Mouse (Mus musculus): Measurements from ENCODE around the gene Xylt2. TPM values are rescaled to one million over a fixed set of nuclear protein-coding genes. Genes with fewer than 3 reads are reported as not detected.

Gene Xylt2
- polyA plus RNA-seq (2014; fragmentation: Illumina TruSeq; extraction: RNeasy Lipid Tissue Mini Kit (QIAGEN cat#74804); ENCODE audit: low read depth, low replicate concordance): 0.60 TPM

DNA sequence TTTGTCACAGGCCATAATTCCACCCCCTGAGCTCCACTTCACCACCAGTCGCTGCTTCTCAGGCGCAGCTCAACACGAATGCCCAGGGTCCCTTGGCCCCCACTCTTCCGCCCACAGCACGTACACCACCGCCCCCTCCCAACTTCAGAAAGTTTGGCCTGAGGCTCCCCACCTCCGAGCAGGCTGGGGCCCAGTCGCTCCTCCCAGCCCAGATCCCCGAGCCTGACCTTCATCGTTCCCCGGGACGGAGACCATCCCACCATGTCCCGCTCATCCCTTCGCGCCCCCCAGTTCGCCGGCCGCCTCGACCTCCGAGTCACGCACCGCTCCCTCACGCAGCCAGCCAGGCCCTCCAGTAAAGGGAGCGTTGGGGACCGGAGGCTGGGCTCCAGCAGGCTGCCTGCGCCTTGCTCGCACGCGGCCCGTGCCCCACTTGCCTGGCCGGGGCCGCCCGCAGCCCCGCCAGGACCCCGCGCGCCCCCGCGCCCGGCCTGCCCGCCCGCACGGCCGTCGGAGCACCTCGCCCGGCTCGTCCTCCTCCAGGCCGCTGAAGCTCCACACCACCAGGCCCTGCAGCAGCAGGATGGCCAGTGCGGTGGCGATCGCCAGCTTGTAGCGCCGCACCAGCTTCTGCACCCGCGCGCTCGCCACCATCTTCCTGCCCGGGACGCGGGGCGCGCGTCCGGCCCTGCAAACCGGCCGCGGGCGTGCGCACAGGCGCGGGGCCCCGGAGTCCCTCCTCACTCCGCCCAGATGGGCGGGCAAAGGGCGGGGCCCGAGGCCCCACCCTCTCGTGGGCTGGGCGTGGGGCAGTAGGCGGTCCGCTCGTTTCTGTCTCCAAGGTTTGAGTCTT is at the start of gene Xylt2:
Gene Xylt2 (minus strand): TSS at position 762 of the 853 bp plus-strand sequence.

DNA sequence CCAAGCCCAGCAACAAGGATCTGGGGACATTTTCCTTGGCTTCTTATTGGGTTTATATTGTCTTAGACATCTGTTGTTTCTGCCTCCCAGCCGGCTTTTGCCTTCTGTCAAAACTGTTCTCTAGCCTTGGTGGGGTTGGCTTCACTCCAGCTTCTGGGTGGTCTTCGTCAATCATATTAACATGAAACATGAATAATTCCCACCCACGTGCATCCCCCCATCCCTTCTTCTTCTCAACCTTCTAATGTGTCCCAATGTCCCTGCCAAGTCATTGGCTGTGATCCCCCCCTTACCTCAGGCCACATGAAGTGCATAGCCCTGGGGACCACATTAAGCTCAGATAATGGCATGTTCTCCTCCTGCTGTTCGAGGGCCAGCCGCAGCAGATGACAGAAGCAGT is 27.2 kb upstream of the Xylt2 start, which contains the start of gene Gm11541:
Gene Gm11541 (minus strand): TSS at position 28 of the 400 bp plus-strand sequence.

DNA sequence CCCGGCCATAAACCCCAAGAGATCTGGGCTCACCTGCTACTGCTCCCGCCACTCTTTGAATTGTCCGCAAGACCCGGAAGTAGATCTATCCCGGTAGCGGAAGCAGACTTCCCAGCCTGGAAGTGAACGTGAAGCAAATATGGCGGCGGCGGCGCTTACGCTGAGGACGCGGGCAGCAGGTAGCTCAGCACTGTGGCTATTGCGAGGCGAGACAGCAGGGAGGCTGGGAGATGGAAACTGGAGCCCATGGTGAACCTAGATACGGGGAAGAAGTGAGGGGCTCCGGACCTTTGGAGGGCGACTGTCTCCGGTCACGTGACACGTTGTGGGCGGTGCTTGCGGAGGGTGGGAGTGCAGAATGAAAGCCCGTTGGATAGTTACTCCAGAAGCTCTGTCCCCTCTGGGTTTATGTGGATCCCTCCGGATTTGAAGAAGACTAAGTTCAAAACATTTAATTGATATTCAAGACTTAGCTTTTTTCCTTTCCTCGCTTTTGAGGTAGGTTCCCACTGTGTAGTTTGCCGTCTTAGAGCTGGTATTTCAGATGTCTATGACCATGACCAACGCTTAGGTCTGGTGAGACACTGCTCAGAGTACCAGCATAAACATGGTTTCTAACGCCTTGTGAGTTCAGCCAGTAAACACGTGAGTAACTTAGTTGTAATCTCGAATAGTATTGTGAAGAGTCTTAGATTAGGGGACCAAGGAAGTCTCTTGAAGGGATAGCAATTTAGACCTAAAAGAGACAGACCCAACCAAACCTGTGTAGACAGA is 23.5 kb downstream of the Xylt2 start, which contains the start of the genes Mrpl27 and Eme1:
Gene Mrpl27 (plus strand): TSS at position 105 of the 774 bp plus-strand sequence.
Gene Eme1 (minus strand): TSS at position 302 of the 774 bp plus-strand sequence.

DNA sequence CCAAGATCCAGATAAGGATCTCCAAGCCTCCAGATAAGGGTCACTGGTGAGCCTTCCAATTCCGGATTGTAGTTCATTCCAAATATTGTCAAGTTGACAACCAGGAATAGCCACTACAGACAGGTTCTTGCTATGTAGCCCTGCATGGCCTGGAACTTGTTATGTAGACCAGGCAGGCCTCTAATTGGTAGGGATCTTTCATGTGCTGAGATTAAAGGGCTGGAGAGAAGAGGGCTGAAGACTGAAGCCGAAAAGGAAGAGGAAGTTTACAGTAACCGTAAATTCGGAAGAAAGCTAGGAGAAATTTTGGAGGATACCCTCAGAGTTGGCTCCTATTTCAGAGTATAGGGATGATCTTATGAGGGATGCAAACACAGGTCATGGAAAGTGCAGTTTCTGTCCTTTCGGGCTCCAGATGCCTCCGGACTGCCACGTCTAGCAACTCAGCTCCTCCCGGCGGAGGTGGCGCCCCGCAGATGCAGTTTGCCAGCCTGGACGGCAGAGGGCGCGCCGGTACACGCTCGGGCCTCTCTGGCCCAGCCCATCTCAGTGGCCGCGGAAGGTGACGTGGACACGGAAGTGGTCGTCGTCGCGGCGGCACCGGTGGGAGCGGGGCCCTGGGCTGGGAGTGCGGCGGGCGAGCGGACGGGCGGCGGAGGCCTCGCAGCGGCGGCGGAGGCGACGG is 48.0 kb downstream of the Xylt2 start, which contains the start of gene Lrrc59:
Gene Lrrc59 (plus strand): TSS at position 569 of the 685 bp plus-strand sequence.

Other genes with a start within 250 kb of the Xylt2 start
- gene Cacna1g, start 203.3 kb downstream of the Xylt2 start, polyA plus RNA-seq (2014; fragmentation: Illumina TruSeq; extraction: RNeasy Lipid Tissue Mini Kit (QIAGEN cat#74804); ENCODE audit: low read depth, low replicate concordance): 0.41 TPM
- not detected for gene Spata20, start 191.3 kb downstream of the Xylt2 start, polyA plus RNA-seq (2014; fragmentation: Illumina TruSeq; extraction: RNeasy Lipid Tissue Mini Kit (QIAGEN cat#74804); ENCODE audit: low read depth, low replicate concordance)
- gene Epn3, start 177.5 kb downstream of the Xylt2 start, polyA plus RNA-seq (2014; fragmentation: Illumina TruSeq; extraction: RNeasy Lipid Tissue Mini Kit (QIAGEN cat#74804); ENCODE audit: low read depth, low replicate concordance): 1.7 TPM
- gene Mycbpap, start 155.8 kb downstream of the Xylt2 start, polyA plus RNA-seq (2014; fragmentation: Illumina TruSeq; extraction: RNeasy Lipid Tissue Mini Kit (QIAGEN cat#74804); ENCODE audit: low read depth, low replicate concordance): 0.88 TPM
- 6.4 TPM for gene Rsad1, start 128.3 kb downstream of the Xylt2 start, polyA plus RNA-seq (2014; fragmentation: Illumina TruSeq; extraction: RNeasy Lipid Tissue Mini Kit (QIAGEN cat#74804); ENCODE audit: low read depth, low replicate concordance)
- not detected for gene Chad, start 112.5 kb downstream of the Xylt2 start, polyA plus RNA-seq (2014; fragmentation: Illumina TruSeq; extraction: RNeasy Lipid Tissue Mini Kit (QIAGEN cat#74804); ENCODE audit: low read depth, low replicate concordance)
- 38.9 TPM for gene Acsf2, start 75.6 kb downstream of the Xylt2 start, polyA plus RNA-seq (2014; fragmentation: Illumina TruSeq; extraction: RNeasy Lipid Tissue Mini Kit (QIAGEN cat#74804); ENCODE audit: low read depth, low replicate concordance)
- 60.4 TPM for gene Lrrc59, start 47.7 kb downstream of the Xylt2 start, polyA plus RNA-seq (2014; fragmentation: Illumina TruSeq; extraction: RNeasy Lipid Tissue Mini Kit (QIAGEN cat#74804); ENCODE audit: low read depth, low replicate concordance)
- 16.2 TPM for gene Mrpl27, start 23.7 kb downstream of the Xylt2 start, polyA plus RNA-seq (2014; fragmentation: Illumina TruSeq; extraction: RNeasy Lipid Tissue Mini Kit (QIAGEN cat#74804); ENCODE audit: low read depth, low replicate concordance)
- not detected for gene Eme1, start 23.6 kb downstream of the Xylt2 start, polyA plus RNA-seq (2014; fragmentation: Illumina TruSeq; extraction: RNeasy Lipid Tissue Mini Kit (QIAGEN cat#74804); ENCODE audit: low read depth, low replicate concordance)
- not detected for gene Gm11541, start 27.0 kb upstream of the Xylt2 start, polyA plus RNA-seq (2014; fragmentation: Illumina TruSeq; extraction: RNeasy Lipid Tissue Mini Kit (QIAGEN cat#74804); ENCODE audit: low read depth, low replicate concordance)
- not detected for gene Cdc34b, start 64.3 kb upstream of the Xylt2 start, polyA plus RNA-seq (2014; fragmentation: Illumina TruSeq; extraction: RNeasy Lipid Tissue Mini Kit (QIAGEN cat#74804); ENCODE audit: low read depth, low replicate concordance)
- not detected for gene Tmem92, start 105.2 kb upstream of the Xylt2 start, polyA plus RNA-seq (2014; fragmentation: Illumina TruSeq; extraction: RNeasy Lipid Tissue Mini Kit (QIAGEN cat#74804); ENCODE audit: low read depth, low replicate concordance)

All from sigmoid colon, adult 10 weeks (tissue).